8 mouse cellular contexts compared by ENCODE assay signal in the genomic region with DNA sequence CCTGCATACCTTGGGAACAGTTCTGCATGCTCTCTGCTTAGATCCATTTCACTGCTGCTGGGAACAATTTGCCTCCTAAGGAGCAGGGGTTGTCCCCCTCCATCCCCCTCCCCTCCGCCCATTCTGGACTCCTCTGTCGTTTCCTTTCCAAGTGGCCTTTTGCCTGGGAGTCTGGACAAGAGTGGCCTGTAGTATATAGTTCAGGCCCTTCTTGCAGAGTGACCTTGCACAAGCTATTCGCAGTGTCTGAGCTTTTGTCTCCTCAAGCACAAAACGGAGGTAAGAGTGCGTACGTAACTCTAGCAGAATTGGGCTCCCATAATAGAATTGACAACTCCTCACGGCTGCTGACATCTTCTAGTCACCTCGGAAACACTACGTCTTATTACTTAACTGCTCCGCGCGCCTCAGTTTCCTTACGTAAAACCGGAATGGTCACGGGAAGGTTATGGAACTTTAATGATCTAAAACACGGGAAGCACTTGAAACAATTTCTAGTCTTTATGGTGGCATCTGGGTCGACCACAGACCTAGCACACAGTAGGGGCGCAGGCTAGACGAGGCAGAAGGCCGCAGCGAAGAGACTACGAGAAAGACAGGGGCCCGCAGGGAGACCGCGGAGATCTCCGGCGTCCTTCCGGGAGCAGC. TPM values are rescaled to one million over a fixed set of nuclear protein-coding genes. Genes with fewer than 3 reads are reported as not detected.
DNase-seq lines count a peak whose midpoint lies in the region; ATAC-seq and TF ChIP-seq lines count a peak whose summit lies in the region.

No protein-coding gene starts in this region.

- no peak; the same call in 1 of the 2 replicates for TF ChIP-seq POLR2A in limb, embryonic 14.5 days (IDR thresholded peaks at IDR 0.05; ENCODE audit: borderline replicate concordance, extremely low read depth, insufficient read depth, insufficient read length)

- H3K9ac ChIP-seq in heart, postnatal 0 days (replicated peaks; ENCODE audit: low read depth, low read length): peak overlapping the region; percentile 89
- H3K9ac ChIP-seq in limb, embryonic 14.5 days (ENCODE audit: low read depth, low read length, severe bottlenecking): peak overlapping the region; percentile 82
- H3K9ac ChIP-seq in neural tube, embryonic 15.5 days (replicated peaks): peak overlapping the region; percentile 77

- peak overlapping the region; percentile 93 for H3K4me2 ChIP-seq in heart, postnatal 0 days (ENCODE audit: low read depth, low read length)
- H3K4me2 ChIP-seq in limb, embryonic 14.5 days (replicated peaks; ENCODE audit: low read depth, low read length, severe bottlenecking): peak overlapping the region; percentile 71
- peak overlapping the region; percentile 81 for H3K4me2 ChIP-seq in neural tube, embryonic 15.5 days

- H3K9me3 ChIP-seq in heart, postnatal 0 days (replicated peaks; ENCODE audit: control insufficient read depth, low read length): no peaks in the 10 kb centered on the region
- H3K9me3 ChIP-seq in limb, embryonic 14.5 days (ENCODE audit: control insufficient read depth, low read length): no peaks in the 10 kb centered on the region
- H3K9me3 ChIP-seq in neural tube, embryonic 15.5 days (replicated peaks): no peaks in the 10 kb centered on the region

- H3K27ac ChIP-seq in heart, postnatal 0 days (ENCODE audit: low read depth): peak overlapping the region; percentile 97
- H3K27ac ChIP-seq in limb, embryonic 14.5 days (replicated peaks; ENCODE audit: low read depth, low read length): 0 out of 2 replicates have a peak overlapping the region, but pooled peaks have one; percentile 80
- H3K27ac ChIP-seq in neural tube, embryonic 15.5 days (replicated peaks): peak overlapping the region; percentile 90

- no peak for TF ChIP-seq CTCF in heart, postnatal 0 days (IDR thresholded peaks at IDR 0.05; ENCODE audit: low read depth)

- 4% methylated on average over 28 of the region's 28 CpGs for WGBS in heart, postnatal 0 days
- 2% methylated on average over 28 of the region's 28 CpGs for WGBS in limb, embryonic 14.5 days
- 2% methylated on average over 28 of the region's 28 CpGs for WGBS in neural tube, embryonic 15.5 days

- no peaks in the 10 kb centered on the region for H3K27me3 ChIP-seq in heart, postnatal 0 days (ENCODE audit: control insufficient read depth, insufficient read depth, low read length)
- no peaks in the 10 kb centered on the region for H3K27me3 ChIP-seq in limb, embryonic 14.5 days (ENCODE audit: control insufficient read depth, insufficient read depth, low read length)
- H3K27me3 ChIP-seq in neural tube, embryonic 15.5 days (replicated peaks): no peaks in the 10 kb centered on the region

- H3K36me3 ChIP-seq in heart, postnatal 0 days (replicated peaks; ENCODE audit: control insufficient read depth, insufficient read depth, low read length): no peaks in the 10 kb centered on the region
- no peaks in the 10 kb centered on the region for H3K36me3 ChIP-seq in limb, embryonic 14.5 days (ENCODE audit: control insufficient read depth, insufficient read depth, low read length)
- no peaks in the 10 kb centered on the region for H3K36me3 ChIP-seq in neural tube, embryonic 15.5 days

- DNase-seq in ovary, postnatal 14 days (ENCODE audit: low spot score): peak; percentile 32
- DNase-seq in ovary, postnatal 10 days (ENCODE audit: low spot score): no peak
- DNase-seq in embryo, embryonic 11 days: peak; percentile 36
- no peak for DNase-seq in heart, postnatal 0 days (ENCODE audit: low spot score)
- no peak for DNase-seq in limb, embryonic 14.5 days (ENCODE audit: low spot score)
- no peak for DNase-seq in layer of hippocampus, adult 8-10 months (ENCODE audit: low spot score in 2 of 2)

- no peak for ATAC-seq in heart, postnatal 0 days (ENCODE audit: insufficient read depth, low read depth)
- no peak for ATAC-seq in limb, embryonic 14.5 days (ENCODE audit: low FRiP score, low read depth)
- peak; percentile 7; the same call in 1 of the 2 replicates for ATAC-seq in neural tube, embryonic 15.5 days (ENCODE audit: low FRiP score)
- ATAC-seq in megakaryocyte-erythroid progenitor cell, adult 5-6 weeks (replicated peaks; ENCODE audit: low FRiP score, low TSS enrichment, poor library complexity, severe bottlenecking): no peak

- no peak for TF ChIP-seq EP300 in heart, postnatal 0 days (IDR thresholded peaks at IDR 0.05; ENCODE audit: low read depth)

- peaks cover 37% of the 10 kb centered on the region for H3K4me1 ChIP-seq in heart, postnatal 0 days (ENCODE audit: control insufficient read depth, insufficient read depth)
- peaks cover 37% of the 10 kb centered on the region for H3K4me1 ChIP-seq in limb, embryonic 14.5 days (ENCODE audit: control insufficient read depth, insufficient read depth, low read length)
- peaks cover 46% of the 10 kb centered on the region for H3K4me1 ChIP-seq in neural tube, embryonic 15.5 days

- peak overlapping the region; percentile 82 for H3K4me3 ChIP-seq in heart, postnatal 0 days (ENCODE audit: low read depth, low read length)
- peak overlapping the region; percentile 64 for H3K4me3 ChIP-seq in limb, embryonic 14.5 days (replicated peaks; ENCODE audit: low read length)
- peak overlapping the region; percentile 66 for H3K4me3 ChIP-seq in neural tube, embryonic 15.5 days (replicated peaks)

RNA-seq across cellular contexts. Expression of gene Mprip, which starts 0.6 kb away (rescaled TPM):
- 132 and 135 TPM in 2 replicates for total RNA-seq in heart, postnatal 0 days (2014; rRNA removed; ENCODE audit: low replicate concordance)
- polyA plus RNA-seq in heart, postnatal 0 days (2015; fragmentation: Nextera tagmentation; extraction: Ambion mirVana): 32.5 and 35.9 TPM in 2 replicates
- polyA plus RNA-seq in limb, embryonic 14.5 days (2012; rRNA removed): 122 and 128 TPM in 2 replicates
- polyA plus RNA-seq in limb, embryonic 14.5 days (2014; fragmentation: Nextera tagmentation; extraction: Ambion mirVana): 87.1 and 99.6 TPM in 2 replicates
- polyA plus RNA-seq in neural tube, embryonic 15.5 days (2015; fragmentation: Nextera tagmentation; extraction: Ambion mirVana): 46.8 and 65.8 TPM in 2 replicates
- 53.1 and 65.7 TPM in 2 replicates for total RNA-seq in megakaryocyte-erythroid progenitor cell, adult 5-6 weeks (2014; fragmentation: Nextera tagmentation)
- 71.1 and 75.5 TPM in 2 replicates for total RNA-seq in megakaryocyte-erythroid progenitor cell, adult 5-6 weeks (2017)
- 100 to 1,000 TPM; 265 to 273 (median 269) TPM for total RNA-seq in layer of hippocampus, adult 8-10 months (2022)

Comparison
In these comparisons a context has a peak if more than half of its experiments do, and no peak if none do; other contexts are left out.
1. DNase-seq: peak in ovary, postnatal 14 days (single experiment) and embryo, embryonic 11 days (single experiment); none in ovary, postnatal 10 days (single experiment), heart, postnatal 0 days (single experiment), limb, embryonic 14.5 days (single experiment) and layer of hippocampus, adult 8-10 months (0 of 2).
2. Peak in every context shown above with its lines, with median percentiles within 50 percentile points of each other: H3K27ac ChIP-seq, H3K4me2 ChIP-seq, H3K4me3 ChIP-seq and H3K9ac ChIP-seq.